Mouse (Mus musculus) cerebellum, adult 11 months (tissue): Measurements from ENCODE around the gene Iah1.

Experiments used
- DNase-seq: peaks from one replicate; pipeline ENCODE4 v3.0.0; 2022

Iah1 gene

GRCm38 (mm10) chr12:21320317-21320716 is 4.1 kb downstream of the Iah1 start:
- DNase-seq: peak; percentile 29

GRCm38 (mm10) chr12:21321170-21321569 is 5.0 kb downstream of the Iah1 start:
- no peak for DNase-seq

GRCm38 (mm10) chr12:21322296-21322695 is 6.1 kb downstream of the Iah1 start:
- DNase-seq: no peak

GRCm38 (mm10) chr12:21322856-21323255 is 6.7 kb downstream of the Iah1 start:
- DNase-seq: no peak

GRCm38 (mm10) chr12:21324101-21324500 is 7.9 kb downstream of the Iah1 start:
- no peak for DNase-seq

GRCm38 (mm10) chr12:21325266-21325665 is 9.1 kb downstream of the Iah1 start:
- no peak for DNase-seq

- DNase-seq: no peak
Measured at GRCm38 (mm10) chr12:21326325-21326724, 10.1 kb downstream of the Iah1 start.

- DNase-seq: no peak
Measured at GRCm38 (mm10) chr12:21329661-21330400, 13.6 kb downstream of the Iah1 start.

GRCm38 (mm10) chr12:21330961-21331576 is 14.9 kb downstream of the Iah1 start:
- DNase-seq: no peak

GRCm38 (mm10) chr12:21331711-21332110 is 15.5 kb downstream of the Iah1 start:
- DNase-seq: no peak

- no peak for DNase-seq
Measured at GRCm38 (mm10) chr12:21333021-21333420, 16.8 kb downstream of the Iah1 start.

- DNase-seq: no peak
Measured at GRCm38 (mm10) chr12:21333766-21334165, 17.6 kb downstream of the Iah1 start.

- DNase-seq: no peak
Measured at GRCm38 (mm10) chr12:21335869-21336268, 19.7 kb downstream of the Iah1 start.

- DNase-seq: no peak
Measured at GRCm38 (mm10) chr12:21337171-21337570, 21.0 kb downstream of the Iah1 start.

GRCm38 (mm10) chr12:21340674-21341073 is 24.5 kb downstream of the Iah1 start:
- no peak for DNase-seq

- no peak for DNase-seq
Measured at GRCm38 (mm10) chr12:21346972-21347371, 30.8 kb downstream of the Iah1 start.

GRCm38 (mm10) chr12:21350113-21350876 is 34.1 kb downstream of the Iah1 start:
- no peak for DNase-seq

GRCm38 (mm10) chr12:21353681-21354080 is 37.5 kb downstream of the Iah1 start:
- DNase-seq: no peak

- DNase-seq: no peak
Measured at GRCm38 (mm10) chr12:21362686-21363085, 46.5 kb downstream of the Iah1 start.

- no peak for DNase-seq
Measured at GRCm38 (mm10) chr12:21363195-21363594, 47.0 kb downstream of the Iah1 start.

- DNase-seq: no peak
Measured at GRCm38 (mm10) chr12:21364624-21365435, 48.6 kb downstream of the Iah1 start.

GRCm38 (mm10) chr12:21368376-21369086 is 52.3 kb downstream of the Iah1 start:
- no peak for DNase-seq
